10 mouse cellular contexts compared by ENCODE assay signal in the genomic region with DNA sequence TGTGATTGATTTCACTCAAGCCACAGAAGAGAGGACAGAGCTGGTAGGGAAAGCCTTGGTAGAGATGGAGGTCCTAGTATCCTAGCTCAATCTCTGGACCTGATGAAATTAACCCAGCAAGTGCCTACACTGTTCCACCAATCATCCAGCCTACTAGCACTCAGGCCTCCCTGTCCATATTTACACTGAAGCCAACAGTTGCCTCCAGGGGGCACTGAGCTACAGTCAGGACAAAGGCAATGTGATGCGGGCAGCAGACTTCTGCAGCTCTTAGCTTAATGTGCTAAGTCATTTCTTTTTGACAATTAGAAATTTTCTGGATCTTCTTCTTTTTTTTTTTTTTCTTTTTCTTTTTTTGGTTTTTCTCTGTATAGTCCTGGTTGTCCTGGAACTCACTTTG. TPM values are rescaled to one million over a fixed set of nuclear protein-coding genes. Genes with fewer than 3 reads are reported as not detected.
DNase-seq lines count a peak whose midpoint lies in the region; TF ChIP-seq lines count a peak whose summit lies in the region.
"Had no signal": no experiment of that assay in that cellular context is flagged by ENCODE, and none has a peak within 500 bp of the region (broad histone marks: within the 10 kb centered on the region; RNA-seq: fewer than 3 reads in every experiment).

No protein-coding gene starts in this region.

- H3K27me3 ChIP-seq in forebrain, embryonic 10.5 days (ENCODE audit: poor library complexity, severe bottlenecking), result no peaks in the 10 kb centered on the region

- H3K27ac ChIP-seq in left cerebral cortex, adult 2 months, result no peak overlapping the region
- H3K27ac ChIP-seq in forebrain, embryonic 10.5 days, result no peak overlapping the region
- H3K27ac ChIP-seq: macrophage had no signal

- peak; percentile 43 for TF ChIP-seq CTCF in left cerebral cortex, adult 2 months (IDR thresholded peaks at IDR 0.05)

- no peak overlapping the region for H3K4me3 ChIP-seq in left cerebral cortex, adult 2 months
- no peak overlapping the region for H3K4me3 ChIP-seq in forebrain, embryonic 10.5 days

- H3K4me1 ChIP-seq in forebrain, embryonic 10.5 days, result no peaks in the 10 kb centered on the region

- peaks cover 98% of the 10 kb centered on the region for H3K36me3 ChIP-seq in forebrain, embryonic 10.5 days (replicated peaks)

- 95% methylated on average over 1 of the region's 1 CpGs for WGBS in forebrain, embryonic 10.5 days

- intact Hi-C loops in left cerebral cortex, adult 2 months (cut with DNase I), result no loop called here
- intact Hi-C loops in left cerebral cortex, postnatal 36 days (cut with DNase I), result no loop called here

- no peaks in the 10 kb centered on the region for H3K9me3 ChIP-seq in forebrain, embryonic 10.5 days

- DNase-seq in adrenal gland, postnatal 10 days, result peak; percentile 32
- DNase-seq in adrenal gland, adult 18-20 months (ENCODE audit: low spot score in 2 of 2), result no peak
- no peak for DNase-seq in left cerebral cortex, adult 2 months (ENCODE audit: extremely low spot score in 1 of 2, low spot score in 2 of 2)
- DNase-seq in left cerebral cortex, postnatal 36 days (ENCODE audit: low spot score in 2 of 2), result no peak
- peak; percentile 18 for DNase-seq in WW6 (ENCODE audit: low read depth, low spot score)
- peak; percentile 18 for DNase-seq in lung, postnatal 14 days
- DNase-seq in adrenal gland, postnatal 25 days, result no peak
- DNase-seq in forebrain, embryonic 10.5 days (ENCODE audit: extremely low spot score, low spot score), result no peak
- DNase-seq: cerebellum, adult 9-11 months had no signal

RNA-seq across cellular contexts. Expression of a gene that starts 38.6 kb away (rescaled TPM):
- 100 to 1,000 TPM in 1 of 2 experiments, 10 to 100 TPM in 1; 89.4 to 114 TPM for total RNA-seq in adrenal gland, postnatal 10 days (2021)
- total RNA-seq in adrenal gland, adult 18-20 months (2021), result 10 to 100 TPM; 54.7 to 57.1 TPM
- total RNA-seq in left cerebral cortex, adult 2 months (2021), result 10 to 100 TPM; 40.7 to 42.8 TPM
- total RNA-seq in left cerebral cortex, postnatal 36 days (2021), result 10 to 100 TPM; 38.6 to 49.4 TPM
- 52.6 and 61.2 TPM in 2 replicates for total RNA-seq in adrenal gland, postnatal 25 days (2021)
- 23.8 and 25.3 TPM in 2 replicates for polyA plus RNA-seq in forebrain, embryonic 10.5 days (2016; fragmentation: Nextera tagmentation; extraction: Ambion mirVana)

RNA-seq across cellular contexts. Expression of a gene that starts 41.1 kb away (rescaled TPM):
- total RNA-seq in adrenal gland, postnatal 10 days (2021), result 100 to 1,000 TPM; 108 to 110 TPM
- total RNA-seq in adrenal gland, adult 18-20 months (2021), result 100 to 1,000 TPM in 1 of 2 experiments, 10 to 100 TPM in 1; 94.9 to 101 TPM
- 10 to 100 TPM; 78.4 to 92.0 TPM for total RNA-seq in left cerebral cortex, adult 2 months (2021)
- total RNA-seq in left cerebral cortex, postnatal 36 days (2021), result 10 to 100 TPM; 80.9 to 83.4 TPM
- total RNA-seq in adrenal gland, postnatal 25 days (2021), result 116 and 140 TPM in 2 replicates
- 102 and 105 TPM in 2 replicates for polyA plus RNA-seq in forebrain, embryonic 10.5 days (2016; fragmentation: Nextera tagmentation; extraction: Ambion mirVana)

Comparison
In these comparisons a context has a peak if more than half of its experiments do, and no peak if none do; other contexts are left out.
1. DNase-seq: peak in adrenal gland, postnatal 10 days (single experiment), WW6 (single experiment) and lung, postnatal 14 days (single experiment); none in adrenal gland, adult 18-20 months (0 of 2), left cerebral cortex, adult 2 months (0 of 2), left cerebral cortex, postnatal 36 days (0 of 2), adrenal gland, postnatal 25 days (single experiment) and forebrain, embryonic 10.5 days (single experiment).